Mouse (Mus musculus) lung, adult 2 months (tissue): ENCODE measurements at regions not wholly inside any gene's neighbourhood (a gene's known extent, or its start where the extent isn't known, plus 50 kb on each side); places are given as distances from the start of the nearest gene placed in this dataset.

Experiments used
- DNase-seq: peaks from one replicate; pipeline ENCODE4 v3.0.0; 2022
- H3K4me1 ChIP-seq: fragments of 200-500 bp; 2 replicates; pipeline ENCODE4 v1.6.1; 2011; ENCODE audit warnings: low read length; ENCODE audit not compliant: control insufficient read depth, insufficient read depth
- H3K4me3 ChIP-seq: fragments of 200-500 bp; replicated peaks from 2 replicates; pipeline ENCODE3; 2011; ENCODE audit warnings: low read depth, mild to moderate bottlenecking, control low read depth, low read length; ENCODE audit errors: extremely low read depth
- CTCF ChIP-seq: fragments of 200-500 bp; IDR thresholded peaks from 2 replicates; pipeline ENCODE4 v1.5.1; 2011; ENCODE audit warnings: mild to moderate bottlenecking, low read length, control low read depth; ENCODE audit not compliant: insufficient read depth
- POLR2A ChIP-seq: fragments of 200-500 bp; IDR thresholded peaks from 2 replicates; pipeline ENCODE4 v1.6.1; 2011; ENCODE audit warnings: low read depth, mild to moderate bottlenecking, control low read depth, low read length, borderline replicate concordance; ENCODE audit errors: extremely low read depth
- WGBS: fragments of 180-500 bp; shearing (Covaris S2); methylation state at CpG from one replicate; pipeline ENCODE4 v1.1.7; 2018; 5-methylcytosine and 5-hydroxymethylcytosine counted together

DNA sequence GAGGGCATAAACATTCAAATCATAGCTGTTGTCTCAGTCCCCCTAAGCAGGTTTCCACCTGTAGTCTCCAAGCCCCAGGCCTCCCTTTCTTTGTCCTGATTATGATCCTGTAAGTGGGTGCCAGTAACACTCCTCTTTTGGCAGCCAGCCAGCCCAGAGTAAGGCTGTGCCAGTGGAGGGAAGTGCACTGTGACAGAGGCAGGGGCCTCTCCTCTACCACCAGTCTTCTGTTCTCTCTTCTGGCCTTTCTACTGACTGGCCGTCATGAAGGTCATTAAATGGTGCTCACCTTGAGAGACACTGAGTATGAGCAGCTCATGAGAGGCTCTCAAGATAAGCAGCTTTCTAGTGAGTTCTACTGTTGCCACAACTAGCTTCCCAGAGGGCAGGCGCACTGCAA, 63.5 kb upstream of the Met start:
- Histone ChIP-seq H3K4me1 (peaks cover 2% of the 10 kb centered on the region; the same call in 1 of the 2 replicates), H3K4me3 (no peak overlapping the region)
- DNase-seq = peak; percentile 23
- WGBS = 53% methylated on average over 2 of the region's 2 CpGs
- no peak for TF ChIP-seq CTCF
- TF ChIP-seq POLR2A = no peak

- no peak overlapping the region for H3K4me3 ChIP-seq
- no peaks in the 10 kb centered on the region for H3K4me1 ChIP-seq
- no peak for DNase-seq
- 80% methylated on average over 1 of the region's 1 CpGs for WGBS
- TF ChIP-seq POLR2A = no peak
- no peak for TF ChIP-seq CTCF
Observed at GRCm38 (mm10) chr6:17408094-17408493, 55.5 kb upstream of the Met start.

DNA sequence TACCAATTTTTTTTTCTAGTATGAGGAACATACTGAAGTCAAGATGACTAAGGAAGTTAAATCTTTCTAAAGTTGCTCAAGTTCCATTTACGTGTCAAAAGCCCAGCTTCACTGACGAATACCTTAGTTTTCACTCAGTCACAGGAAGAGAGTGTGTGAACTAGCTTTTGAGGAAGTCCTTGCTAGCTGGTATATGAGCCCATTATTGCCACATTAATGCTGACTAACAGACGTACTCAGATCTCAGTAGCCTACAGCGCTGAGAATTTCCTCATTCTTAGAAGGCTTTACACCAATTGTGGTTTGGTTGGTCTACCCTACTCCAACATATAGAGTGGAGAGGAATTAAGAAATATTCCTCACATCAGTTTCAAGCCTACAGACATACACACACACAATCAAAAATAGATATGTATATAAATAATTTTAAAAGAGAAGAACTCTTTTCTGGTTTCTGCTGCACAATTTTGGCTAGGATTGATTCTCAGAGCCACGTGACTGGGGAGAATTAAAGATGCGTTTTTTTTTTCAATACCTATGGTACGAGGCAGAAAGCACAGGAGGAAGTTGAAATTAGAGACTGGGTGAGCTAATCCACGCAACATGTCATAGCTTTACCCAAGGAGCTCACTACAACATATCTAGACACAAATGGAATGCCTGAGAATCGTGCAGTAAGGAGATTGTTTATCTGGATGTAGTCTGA, 53.7 kb upstream of the Met start:
- no peak for DNase-seq
- WGBS = 44% methylated on average over 9 of the region's 9 CpGs
- TF ChIP-seq POLR2A = no peak
- TF ChIP-seq CTCF = no peak
- Histone ChIP-seq H3K4me3 (no peak overlapping the region), H3K4me1 (no peaks in the 10 kb centered on the region)

DNA sequence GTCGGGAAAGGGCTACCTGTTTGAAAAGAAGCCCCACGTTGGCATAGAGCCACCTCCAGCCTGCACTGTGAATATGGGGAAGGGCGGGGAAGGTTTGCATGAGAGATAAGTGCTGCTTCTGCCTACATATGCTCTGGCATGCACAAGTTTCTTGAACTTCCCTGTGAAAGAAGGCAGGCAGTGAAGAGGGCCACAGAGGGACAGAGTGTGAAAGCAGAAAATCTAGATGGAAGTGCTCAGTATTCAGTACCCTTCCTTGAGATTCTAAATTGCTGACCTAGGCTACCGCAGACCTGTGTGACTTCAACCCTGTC, 53.2 kb upstream of the Met start:
- no peak for DNase-seq
- H3K4me1 ChIP-seq = no peaks in the 10 kb centered on the region
- TF ChIP-seq POLR2A = no peak
- no peak for TF ChIP-seq CTCF
- 45% methylated on average over 4 of the region's 4 CpGs for WGBS
- no peak overlapping the region for H3K4me3 ChIP-seq
